Mouse (Mus musculus) forebrain, embryonic 14.5 days (tissue): Measurements from ENCODE around the gene Nynrin. TPM values are rescaled to one million over a fixed set of nuclear protein-coding genes. Genes with fewer than 3 reads are reported as not detected.

Source experiments
- ATAC-seq: fragments of 200-750 bp; cut with Nextera tagmentation; 2 replicates; pipeline ENCODE4 v1.8.0; 2017; ENCODE audit warnings: mild to moderate bottlenecking, moderate library complexity
- DNase-seq: peaks from one replicate; pipeline ENCODE4 v3.0.0-alpha.2; 2015; ENCODE audit warnings: low spot score
- H3K27ac ChIP-seq: fragments of 300-500 bp; sonication (generic); 2 replicates; pipeline ENCODE4 v1.5.1; 2014; ENCODE audit warnings: low read depth, mild to moderate bottlenecking, control low read depth, low read length, moderate library complexity
- H3K27me3 ChIP-seq: fragments of 300-500 bp; sonication (generic); replicated peaks from 2 replicates; pipeline ENCODE4 v1.6.1; 2014; ENCODE audit warnings: low read length, control low read depth, mixed read lengths; ENCODE audit not compliant: control insufficient read depth, insufficient read depth
- H3K36me3 ChIP-seq: fragments of 300-500 bp; sonication (generic); 2 replicates; pipeline ENCODE4 v1.6.1; 2014; ENCODE audit warnings: low read length, control low read depth; ENCODE audit not compliant: control insufficient read depth, insufficient read depth
- H3K4me1 ChIP-seq: fragments of 300-500 bp; sonication (generic); 2 replicates; pipeline ENCODE4 v1.6.1; 2014; ENCODE audit warnings: antibody characterized with exemption, low read length, control low read depth; ENCODE audit not compliant: control insufficient read depth, insufficient read depth
- H3K4me2 ChIP-seq: fragments of 300-500 bp; sonication (generic); 2 replicates; pipeline ENCODE4 v1.6.1; 2014; ENCODE audit warnings: mild to moderate bottlenecking, control low read depth, low read length
- H3K4me3 ChIP-seq: fragments of 300-500 bp; sonication (generic); 2 replicates; pipeline ENCODE4 v1.5.1; 2014; ENCODE audit warnings: low read depth, low read length, control low read depth
- H3K9ac ChIP-seq: fragments of 300-500 bp; sonication (generic); 2 replicates; pipeline ENCODE4 v1.6.1; 2014; ENCODE audit warnings: mild to moderate bottlenecking, low read length, control low read depth, moderate library complexity
- H3K9me3 ChIP-seq: fragments of 300-500 bp; sonication (generic); replicated peaks from 2 replicates; pipeline ENCODE4 v1.6.1; 2016; ENCODE audit warnings: low read length, control low read depth, mixed read lengths; ENCODE audit not compliant: control insufficient read depth
- WGBS: fragments of 180-500 bp; shearing (Covaris S2); extraction: QIAGEN DNeasy Blood & Tissue Kit; methylation state at CpG from one replicate; pipeline ENCODE4 v1.1.7; 2014; 5-methylcytosine and 5-hydroxymethylcytosine counted together
- polyA plus RNA-seq: library from polyadenylated mRNA; unstranded; fragments of >200 nt; fragmentation: Nextera tagmentation; extraction: Ambion mirVana; gene quantifications from 2 replicates; pipeline ENCODE4 v1.2.1, GENCODE M21; 2014

The Nynrin gene
- polyA plus RNA-seq, 1 experiment from 2014 or later, result 6.2 TPM

DNA sequence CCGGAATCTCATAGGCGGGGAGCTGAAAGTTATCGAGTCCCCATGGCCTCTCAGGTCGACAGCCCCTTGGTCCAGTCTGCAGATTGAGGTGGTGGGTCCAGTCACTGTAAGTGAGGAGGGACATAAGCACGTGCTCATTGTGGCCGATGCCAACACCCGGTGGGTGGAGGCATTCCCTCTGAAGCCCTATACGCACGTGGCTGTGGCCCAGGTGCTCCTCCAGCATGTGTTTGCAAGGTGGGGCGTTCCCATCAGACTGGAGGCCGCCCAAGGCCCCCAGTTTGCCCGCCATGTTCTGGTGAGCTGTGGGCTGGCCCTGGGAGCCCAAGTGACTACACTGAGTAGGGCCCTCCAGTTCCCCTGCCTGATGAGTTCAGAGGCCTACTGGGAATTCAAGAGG, 18.2 kb downstream of the Nynrin start:
- Histone ChIP-seq H3K9me3 (no peaks in the 10 kb centered on the region), H3K9ac (no peak overlapping the region), H3K27me3 (no peaks in the 10 kb centered on the region), H3K36me3 (peaks cover 57% of the 10 kb centered on the region), H3K27ac (no peak overlapping the region), H3K4me1 (no peaks in the 10 kb centered on the region), H3K4me3 (no peak overlapping the region), H3K4me2 (no peak overlapping the region)
- no peak for DNase-seq
- ATAC-seq, result no peak
- 93% methylated on average over 12 of the region's 12 CpGs for WGBS

- ATAC-seq (no peak), DNase-seq (no peak)
- no peak overlapping the region for H3K4me2 ChIP-seq
- H3K4me3 ChIP-seq, result no peak overlapping the region
- no peak overlapping the region for H3K27ac ChIP-seq
- H3K9me3 ChIP-seq, result no peaks in the 10 kb centered on the region
- H3K4me1 ChIP-seq, result no peaks in the 10 kb centered on the region
- peaks cover 54% of the 10 kb centered on the region for H3K36me3 ChIP-seq
- WGBS, result 89% methylated on average over 17 of the region's 17 CpGs
- H3K27me3 ChIP-seq, result no peaks in the 10 kb centered on the region
- no peak overlapping the region for H3K9ac ChIP-seq
Measured at GRCm38 (mm10) chr14:55872551-55872950, 18.7 kb downstream of the Nynrin start.

DNA sequence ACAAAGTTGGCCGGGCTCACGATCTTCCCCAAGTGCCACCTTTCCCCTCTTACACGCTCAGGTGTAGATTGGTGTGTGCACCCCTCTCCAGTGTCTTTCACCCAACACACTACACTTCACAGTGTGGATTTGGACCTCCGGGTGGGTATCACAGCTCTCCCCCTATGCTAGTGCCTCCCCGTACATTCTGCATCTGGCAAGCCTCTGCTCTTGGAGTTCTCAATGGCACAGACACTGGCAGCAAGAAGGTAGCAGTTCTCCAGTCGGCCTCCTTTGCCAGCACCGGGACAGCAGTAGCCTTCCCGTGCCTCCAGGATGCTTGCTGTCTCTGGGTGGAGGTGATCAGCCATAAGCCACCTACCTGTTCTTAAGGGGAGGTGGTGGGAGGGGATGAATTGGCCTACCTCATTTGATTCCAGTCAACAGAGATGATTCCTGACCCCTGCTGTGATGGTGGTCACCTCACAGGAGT, 19.5 kb downstream of the Nynrin start:
- no peaks in the 10 kb centered on the region for H3K27me3 ChIP-seq
- peak overlapping the region; percentile 37; the same call in 1 of the 2 replicates for H3K9ac ChIP-seq
- H3K4me1 ChIP-seq, result no peaks in the 10 kb centered on the region
- H3K27ac ChIP-seq, result no peak overlapping the region
- no peaks in the 10 kb centered on the region for H3K9me3 ChIP-seq
- no peak for ATAC-seq
- no peak overlapping the region for H3K4me3 ChIP-seq
- peaks cover 47% of the 10 kb centered on the region for H3K36me3 ChIP-seq
- no peak for DNase-seq
- WGBS, result 83% methylated on average over 8 of the region's 8 CpGs
- peak overlapping the region; percentile 33; the same call in 1 of the 2 replicates for H3K4me2 ChIP-seq

GRCm38 (mm10) chr14:55873714-55874683, 20.2 kb downstream of the Nynrin start:
- no peak overlapping the region; the same call in 1 of the 2 replicates for H3K27ac ChIP-seq
- peak overlapping the region; percentile 16; the same call in 1 of the 2 replicates for H3K4me3 ChIP-seq
- no peaks in the 10 kb centered on the region for H3K27me3 ChIP-seq
- H3K4me2 ChIP-seq, result peak overlapping the region; percentile 33
- DNase-seq, result peak; percentile 79
- H3K9me3 ChIP-seq, result no peaks in the 10 kb centered on the region
- no peaks in the 10 kb centered on the region for H3K4me1 ChIP-seq
- peak; percentile 78 for ATAC-seq
- peak overlapping the region; percentile 37 for H3K9ac ChIP-seq
- 15% methylated on average over 30 of the region's 30 CpGs for WGBS
- H3K36me3 ChIP-seq, result peaks cover 40% of the 10 kb centered on the region

GRCm38 (mm10) chr14:55877469-55878315, 23.9 kb downstream of the Nynrin start:
- DNase-seq, result no peak
- H3K27ac ChIP-seq, result no peak overlapping the region
- no peak for ATAC-seq
- WGBS, result 34% methylated on average over 14 of the region's 14 CpGs
- no peak overlapping the region for H3K9ac ChIP-seq
- no peak overlapping the region for H3K4me2 ChIP-seq
- H3K27me3 ChIP-seq, result no peaks in the 10 kb centered on the region
- no peak overlapping the region for H3K4me3 ChIP-seq
- H3K9me3 ChIP-seq, result no peaks in the 10 kb centered on the region
- H3K4me1 ChIP-seq, result no peaks in the 10 kb centered on the region
- 0 out of 2 replicates have a peak, but pooled peaks cover 5% of the 10 kb centered on the region for H3K36me3 ChIP-seq

DNA sequence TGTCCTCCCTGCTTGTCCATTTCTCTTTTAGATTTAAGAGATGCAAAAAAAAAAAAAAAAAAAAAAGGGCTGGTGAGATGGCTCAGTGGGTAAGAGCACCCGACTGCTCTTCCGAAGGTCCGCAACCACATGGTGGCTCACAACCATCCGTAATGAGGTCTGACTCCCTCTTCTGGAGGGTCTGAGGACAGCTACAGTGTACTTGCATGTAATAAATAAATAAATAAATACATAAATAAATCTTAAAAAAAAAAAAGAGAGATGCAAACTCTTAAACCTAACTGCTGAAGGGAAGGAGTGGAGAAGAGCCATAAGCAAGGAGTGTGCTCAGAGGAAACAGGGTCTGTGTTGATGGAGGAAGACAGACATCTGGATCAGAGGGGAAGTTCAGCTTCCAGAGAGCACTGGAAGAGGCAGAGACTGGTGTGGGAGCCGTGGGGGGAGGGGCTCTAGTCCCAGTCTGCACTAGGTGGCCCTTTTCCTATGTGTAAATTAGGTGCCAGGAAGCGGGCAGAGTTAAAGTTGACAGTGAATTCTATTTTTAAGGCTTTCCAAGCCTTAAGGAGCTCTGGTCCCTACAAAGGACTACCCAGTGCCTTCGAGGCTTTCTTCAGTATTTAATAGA, 24.6 kb downstream of the Nynrin start:
- H3K27me3 ChIP-seq, result no peaks in the 10 kb centered on the region
- WGBS, result 47% methylated on average over 7 of the region's 7 CpGs
- H3K4me1 ChIP-seq, result no peaks in the 10 kb centered on the region
- H3K27ac ChIP-seq, result no peak overlapping the region
- no peaks in the 10 kb centered on the region for H3K9me3 ChIP-seq
- no peak overlapping the region for H3K9ac ChIP-seq
- H3K4me2 ChIP-seq, result no peak overlapping the region
- DNase-seq (no peak), ATAC-seq (no peak)
- no peaks in the 10 kb centered on the region for H3K36me3 ChIP-seq
- no peak overlapping the region for H3K4me3 ChIP-seq

DNA sequence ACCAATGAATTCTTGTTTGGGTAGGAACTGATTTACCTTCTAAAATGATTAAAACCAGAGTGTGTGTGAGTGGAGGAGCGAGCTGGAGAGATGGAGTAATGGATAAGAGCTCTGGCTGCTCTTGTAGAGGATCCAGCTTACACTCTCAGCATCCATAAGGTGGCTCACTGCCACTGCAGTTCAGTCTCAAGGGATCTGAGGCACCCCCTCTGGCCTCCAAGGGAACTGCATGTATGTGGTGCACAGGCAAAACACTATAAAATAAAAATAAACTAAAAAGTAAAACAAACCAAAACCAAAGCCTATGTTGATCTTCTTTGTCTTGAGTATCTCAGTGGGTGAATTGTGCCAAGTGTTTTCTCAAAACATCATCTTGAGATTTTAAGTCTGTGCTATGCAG, 25.8 kb downstream of the Nynrin start:
- peak; percentile 47; the same call in 1 of the 2 replicates for ATAC-seq

GRCm38 (mm10) chr14:55880982-55881381, 27.2 kb downstream of the Nynrin start:
- Histone ChIP-seq H3K9me3 (no peaks in the 10 kb centered on the region), H3K9ac (no peak overlapping the region), H3K36me3 (no peaks in the 10 kb centered on the region), H3K27me3 (no peaks in the 10 kb centered on the region), H3K27ac (no peak overlapping the region), H3K4me2 (no peak overlapping the region), H3K4me3 (no peak overlapping the region), H3K4me1 (peaks cover 13% of the 10 kb centered on the region)
- ATAC-seq (no peak), DNase-seq (no peak)
- WGBS, result 90% methylated on average over 8 of the region's 8 CpGs

More for the DNA sequence above, 25.8 kb downstream of the Nynrin start:
- Histone ChIP-seq H3K36me3 (no peaks in the 10 kb centered on the region), H3K27ac (no peak overlapping the region), H3K4me2 (no peak overlapping the region), H3K9me3 (no peaks in the 10 kb centered on the region), H3K9ac (no peak overlapping the region), H3K4me3 (no peak overlapping the region), H3K27me3 (no peaks in the 10 kb centered on the region), H3K4me1 (peaks cover 6% of the 10 kb centered on the region; the same call in 1 of the 2 replicates)
- 39% methylated on average over 1 of the region's 1 CpGs for WGBS
- peak; percentile 85 for DNase-seq
